Mouse (Mus musculus): ENCODE data around the gene Hspb11.

The Hspb11 gene

GRCm38 (mm10) chr4:107250494-107250893, 2.9 kb upstream of the Hspb11 start:
- peak; percentile 82 for DNase-seq (ENCODE audit: low read depth)

- no peak for DNase-seq (ENCODE audit: low read depth)
These were observed 871 bp upstream of the Hspb11 start for GRCm38 (mm10) chr4:107252522-107252921.

GRCm38 (mm10) chr4:107254414-107254813, 1.0 kb downstream of the Hspb11 start:
- DNase-seq (ENCODE audit: low read depth): peak; percentile 33

- DNase-seq (ENCODE audit: low read depth): no peak
These were observed 6.6 kb downstream of the Hspb11 start for GRCm38 (mm10) chr4:107260001-107260400.

- DNase-seq (ENCODE audit: low read depth): no peak
These were observed 20.3 kb downstream of the Hspb11 start for GRCm38 (mm10) chr4:107273683-107274082.

GRCm38 (mm10) chr4:107274511-107274910, 21.1 kb downstream of the Hspb11 start:
- no peak for DNase-seq (ENCODE audit: low read depth)

- no peak for DNase-seq (ENCODE audit: low read depth)
These were observed 24.9 kb downstream of the Hspb11 start for GRCm38 (mm10) chr4:107278188-107278707.

- no peak for DNase-seq (ENCODE audit: low read depth)
These were observed 27.6 kb downstream of the Hspb11 start for GRCm38 (mm10) chr4:107280843-107281475.

GRCm38 (mm10) chr4:107285446-107286200, 32.2 kb downstream of the Hspb11 start:
- peak; percentile 61 for DNase-seq (ENCODE audit: low read depth)

- no peak for DNase-seq (ENCODE audit: low read depth)
These were observed 33.0 kb downstream of the Hspb11 start for GRCm38 (mm10) chr4:107286386-107286785.

- DNase-seq (ENCODE audit: low read depth): no peak
These were observed 34.1 kb downstream of the Hspb11 start for GRCm38 (mm10) chr4:107287517-107287916.

- DNase-seq (ENCODE audit: low read depth): no peak
These were observed 38.3 kb downstream of the Hspb11 start for GRCm38 (mm10) chr4:107291611-107292272.

GRCm38 (mm10) chr4:107292273-107292662, 38.9 kb downstream of the Hspb11 start:
- no peak for DNase-seq (ENCODE audit: low read depth)

- DNase-seq (ENCODE audit: low read depth): no peak
These were observed 44.7 kb downstream of the Hspb11 start for GRCm38 (mm10) chr4:107298071-107298606.

- DNase-seq (ENCODE audit: low read depth): no peak
These were observed 46.5 kb downstream of the Hspb11 start for GRCm38 (mm10) chr4:107299779-107300340.

- DNase-seq (ENCODE audit: low read depth): no peak
These were observed 47.0 kb downstream of the Hspb11 start for GRCm38 (mm10) chr4:107300371-107300770.

GRCm38 (mm10) chr4:107300902-107301555, 47.6 kb downstream of the Hspb11 start:
- DNase-seq (ENCODE audit: low read depth): no peak

- DNase-seq (ENCODE audit: low read depth): no peak
These were observed 48.8 kb downstream of the Hspb11 start for GRCm38 (mm10) chr4:107302221-107302620.

- DNase-seq (ENCODE audit: low read depth): no peak
These were observed 49.4 kb downstream of the Hspb11 start for GRCm38 (mm10) chr4:107302832-107303231.

GRCm38 (mm10) chr4:107303531-107303930, 50.1 kb downstream of the Hspb11 start:
- no peak for DNase-seq (ENCODE audit: low read depth)

GRCm38 (mm10) chr4:107306966-107307365, 53.6 kb downstream of the Hspb11 start, which contains the start of gene Dio1:
TSS of gene Dio1 (minus strand) at chr4:107307169.
- no peak for DNase-seq (ENCODE audit: low read depth)
